Mouse (Mus musculus) gastrocnemius, adult 2 months (tissue): ENCODE measurements around the gene Fbxo3. TPM values are rescaled to one million over a fixed set of nuclear protein-coding genes. Genes with fewer than 3 reads are reported as not detected.

Experiments used
- DNase-seq: peaks from one replicate; pipeline ENCODE4 v3.0.0; 2022
- H3K27ac ChIP-seq: fragments of 200-600 bp; 2 replicates; pipeline ENCODE4 v1.8.1; 2022; ENCODE audit warnings: mild to moderate bottlenecking
- H3K4me3 ChIP-seq: fragments of 200-600 bp; 2 replicates; pipeline ENCODE4 v1.8.1; 2022; ENCODE audit warnings: mild to moderate bottlenecking, moderate library complexity
- CTCF ChIP-seq: fragments of 200-600 bp; IDR thresholded peaks from 2 replicates; pipeline ENCODE4 v1.8.1; 2022; ENCODE audit warnings: antibody characterized with exemption, mild to moderate bottlenecking, moderate library complexity
- intact Hi-C: fragments of 180-260 bp; cut with DNase I; formaldehyde crosslinking; loops from one replicate; pipeline ENCODE4 v1.15.1; 2025
- total RNA-seq, 2 experiments: library from RNA; stranded (reverse); gene quantifications; 2 replicates each; pipeline ENCODE4 v1.2.3; 2021

The Fbxo3 gene
- total RNA-seq, 2 experiments from 2014 or later, result 47.5 to 53.9 TPM

DNA sequence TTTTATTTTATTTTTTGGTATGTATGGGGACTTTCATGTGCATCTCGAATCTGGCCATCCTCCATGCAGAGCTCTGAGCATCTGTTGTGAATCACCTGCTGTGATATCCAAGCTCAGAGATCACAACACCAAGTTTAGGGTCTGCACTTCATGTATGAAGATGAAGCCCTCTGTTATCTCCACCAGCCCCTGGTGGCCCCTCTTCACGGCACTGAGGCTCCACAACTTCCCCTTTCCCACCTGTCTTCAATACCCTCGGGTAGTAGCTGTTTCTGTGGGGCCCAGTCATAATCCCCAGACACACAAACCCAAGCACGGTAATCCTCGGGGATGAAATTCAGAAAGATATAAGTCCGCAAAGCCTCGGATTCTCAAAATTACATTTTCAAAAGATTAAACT, 4.4 kb upstream of the Fbxo3 start:
- no peak for DNase-seq
- intact Hi-C loops, result loop anchor here (10.0 kb wide), 1 partner anchor 1618 kb away; the partner anchor contains the start of gene Trim44
- Histone ChIP-seq H3K27ac (no peak overlapping the region), H3K4me3 (no peak overlapping the region)
- TF ChIP-seq CTCF, result no peak

DNA sequence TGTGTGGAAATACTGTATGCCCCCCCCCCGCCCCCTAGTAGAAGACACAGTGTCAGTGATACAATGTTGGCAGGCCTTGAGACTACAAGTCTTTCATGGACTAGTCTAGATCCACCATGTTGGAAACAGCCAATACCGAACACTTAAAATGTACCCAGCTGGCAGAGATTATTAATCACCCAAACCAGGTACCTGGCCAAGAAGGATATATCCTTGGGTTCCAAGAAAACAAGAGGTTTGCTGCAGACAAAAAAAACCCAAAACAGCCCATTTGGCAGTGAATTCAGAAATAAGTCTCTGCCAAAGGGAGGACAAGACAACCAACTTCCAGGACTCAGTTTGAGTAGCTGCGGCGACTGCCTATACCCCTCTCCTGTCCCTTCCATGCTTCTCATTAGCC, 2.9 kb upstream of the Fbxo3 start:
- TF ChIP-seq CTCF, result no peak
- H3K27ac ChIP-seq, result no peak overlapping the region
- no peak for DNase-seq
- no peak overlapping the region for H3K4me3 ChIP-seq
- intact Hi-C loops, result loop anchor here (10.0 kb wide), 1 partner anchor 1620 kb away; the partner anchor contains the start of gene Trim44

GRCm38 (mm10) chr2:104028139-104028723, 710 bp downstream of the Fbxo3 start, which contains the start of gene 4931422A03Rik:
TSS of gene 4931422A03Rik (minus strand) at chr2:104028361.
- TF ChIP-seq CTCF, result no peak
- peak within 1 kb of the TSS; percentile 95 for H3K27ac ChIP-seq
- peak; percentile 65 for DNase-seq
- peak within 1 kb of the TSS; percentile 90 for H3K4me3 ChIP-seq
- intact Hi-C loops, result loop anchor here (10.0 kb wide), 1 partner anchor 1623 kb away; the partner anchor contains the start of gene Trim44

GRCm38 (mm10) chr2:104029074-104029473, 1.6 kb downstream of the Fbxo3 start:
- no peak for TF ChIP-seq CTCF
- no peak for DNase-seq
- H3K4me3 ChIP-seq, result peak overlapping the region; percentile 90
- intact Hi-C loops, result loop anchor here (10.0 kb wide), 1 partner anchor 1624 kb away; the partner anchor contains the start of gene Trim44
- H3K27ac ChIP-seq, result peak overlapping the region; percentile 95

DNA sequence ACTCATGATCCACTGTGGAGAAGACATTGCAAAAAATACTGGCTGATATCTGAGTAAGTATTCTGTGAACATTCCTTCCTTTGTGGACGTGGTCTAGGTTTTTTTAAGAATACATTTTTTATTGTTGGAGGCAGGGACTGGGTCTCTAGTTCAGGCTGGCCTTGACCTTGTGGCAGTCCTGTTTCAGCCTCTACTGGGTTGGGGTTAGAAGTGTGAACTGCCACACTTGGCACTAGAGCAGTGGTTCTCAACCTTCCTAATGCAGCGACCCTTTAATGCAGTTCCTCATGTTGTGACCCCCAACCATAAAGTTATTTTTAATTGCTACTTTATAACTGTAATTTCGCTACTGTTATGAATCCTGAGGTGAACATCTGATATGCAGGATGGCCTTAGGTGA, 2.9 kb downstream of the Fbxo3 start:
- intact Hi-C loops, result loop anchor here (10.0 kb wide), 2 partner anchors 394 to 554 kb away; no protein-coding TSS in a partner anchor
- no peak for TF ChIP-seq CTCF
- DNase-seq, result no peak
- Histone ChIP-seq H3K27ac (peak overlapping the region; percentile 95), H3K4me3 (peak overlapping the region; percentile 32; the same call in 1 of the 2 replicates)

DNA sequence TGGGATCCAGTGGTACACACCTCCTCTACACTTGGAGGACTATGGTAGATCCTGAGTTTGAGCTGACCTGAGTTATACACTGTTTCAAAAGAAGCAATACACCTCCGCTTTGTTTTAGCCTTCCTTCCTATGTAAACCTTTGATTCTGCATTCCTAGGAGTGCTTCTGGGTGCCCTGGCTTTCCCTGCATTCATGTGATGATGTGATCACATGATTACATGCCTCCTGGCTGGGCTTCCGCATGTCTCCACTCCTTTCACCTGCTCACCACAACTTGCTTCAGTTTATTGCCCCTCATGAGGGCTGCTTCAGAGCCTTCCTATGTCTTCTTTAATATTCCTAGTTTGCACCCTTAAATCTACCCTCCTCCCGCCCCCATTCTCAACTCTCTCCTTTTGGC, 4.5 kb downstream of the Fbxo3 start:
- TF ChIP-seq CTCF, result no peak
- no peak for DNase-seq
- intact Hi-C loops, result loop anchor here (10.0 kb wide), 2 partner anchors 393 to 553 kb away; no protein-coding TSS in a partner anchor
- Histone ChIP-seq H3K4me3 (no peak overlapping the region), H3K27ac (no peak overlapping the region)

GRCm38 (mm10) chr2:104034832-104035472, 7.4 kb downstream of the Fbxo3 start:
- Histone ChIP-seq H3K27ac (peak overlapping the region; percentile 59), H3K4me3 (no peak overlapping the region; the same call in 1 of the 2 replicates)
- TF ChIP-seq CTCF, result peak; percentile 99; the same call in 1 of the 2 replicates
- peak; percentile 70 for DNase-seq
- intact Hi-C loops, result loop anchor here (2.0 to 10.0 kb wide), 4 partner anchors 62 to 550 kb away; partner anchors contain the start of gene A930018P22Rik

- DNase-seq, result peak; percentile 39
- Histone ChIP-seq H3K4me3 (no peak overlapping the region; the same call in 1 of the 2 replicates), H3K27ac (peak overlapping the region; percentile 59)
- TF ChIP-seq CTCF, result no peak
- intact Hi-C loops, result loop anchor here (2.0 to 10.0 kb wide), 4 partner anchors 61 to 549 kb away; partner anchors contain the start of gene A930018P22Rik
These were observed 8.1 kb downstream of the Fbxo3 start for GRCm38 (mm10) chr2:104035595-104035994.

DNA sequence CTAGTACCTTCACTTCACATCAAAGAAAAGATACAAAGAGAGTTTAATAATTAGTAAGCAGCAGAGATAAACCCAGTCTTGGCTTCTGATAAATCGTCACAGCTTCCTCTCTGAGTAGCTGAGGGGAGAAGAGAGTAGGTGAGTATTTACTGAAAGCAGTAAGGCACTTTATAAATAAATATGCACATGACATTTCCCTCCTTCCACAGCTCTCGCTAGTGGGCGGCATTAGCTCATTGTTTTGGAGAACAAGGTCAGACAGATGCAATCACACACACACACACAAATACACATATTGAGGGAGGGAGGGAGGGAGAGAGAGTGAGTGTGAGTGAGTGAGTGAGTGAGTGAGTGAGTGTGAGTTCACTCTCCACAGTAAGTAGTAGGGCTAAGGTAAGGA, 8.8 kb downstream of the Fbxo3 start:
- no peak for TF ChIP-seq CTCF
- no peak for DNase-seq
- Histone ChIP-seq H3K27ac (peak overlapping the region; percentile 59), H3K4me3 (no peak overlapping the region)
- intact Hi-C loops, result loop anchor here (10.0 kb wide), 2 partner anchors 388 to 548 kb away; no protein-coding TSS in a partner anchor

GRCm38 (mm10) chr2:104038236-104038635, 10.7 kb downstream of the Fbxo3 start:
- Histone ChIP-seq H3K27ac (peak overlapping the region; percentile 50), H3K4me3 (no peak overlapping the region)
- no peak for TF ChIP-seq CTCF
- intact Hi-C loops, result loop anchor here (10.0 kb wide), 2 partner anchors 387 to 547 kb away; no protein-coding TSS in a partner anchor
- no peak for DNase-seq

DNA sequence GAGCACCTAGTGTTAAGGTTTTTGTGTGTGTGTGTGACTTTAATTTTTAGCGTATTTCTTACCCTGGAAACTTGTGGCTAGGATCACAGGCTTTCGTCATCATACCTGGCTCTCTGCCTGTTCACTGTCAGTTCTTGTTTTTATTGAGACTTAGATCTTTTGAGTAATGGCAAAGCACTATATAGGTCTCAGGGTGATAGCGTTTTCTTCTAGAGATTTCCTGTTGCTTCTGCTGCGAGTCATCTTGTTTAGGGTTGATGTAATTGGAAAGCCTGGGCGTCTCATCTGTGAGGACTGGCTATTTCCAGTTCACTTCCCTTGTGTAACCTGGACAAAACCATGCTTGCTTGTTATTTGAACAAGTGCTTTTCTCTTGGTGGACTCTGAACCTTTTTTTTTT, 14.1 kb downstream of the Fbxo3 start:
- peak overlapping the region; percentile 89 for H3K27ac ChIP-seq
- no peak for TF ChIP-seq CTCF
- no peak overlapping the region for H3K4me3 ChIP-seq
- no peak for DNase-seq
- intact Hi-C loops, result no loop called here

GRCm38 (mm10) chr2:104042766-104043165, 15.2 kb downstream of the Fbxo3 start:
- no peak overlapping the region for H3K4me3 ChIP-seq
- DNase-seq, result no peak
- TF ChIP-seq CTCF, result no peak
- intact Hi-C loops, result no loop called here
- H3K27ac ChIP-seq, result peak overlapping the region; percentile 89; the same call in 1 of the 2 replicates
